Mouse (Mus musculus) heart, adult 9 months (tissue): ENCODE measurements around the gene Cenpb.
"Not testable (repeated sequence)": the region's sequence is repeated elsewhere in the genome, so short reads cannot be mapped to it uniquely, and the experiment has no call there.

Source experiments
- DNase-seq, 2 experiments: peaks; one replicate each; pipeline ENCODE4 v3.0.0; 2022; ENCODE audit warnings: low spot score in 2 of 2

The Cenpb gene

GRCm38 (mm10) chr2:131179990-131180587, at the start of gene Cenpb:
Cenpb (minus strand) TSS chr2:131180067.
- DNase-seq: peak; percentile 71 to 87

GRCm38 (mm10) chr2:131227243-131227642, 47.4 kb upstream of the Cenpb start:
- DNase-seq: no peak

GRCm38 (mm10) chr2:131226669-131227068, 46.8 kb upstream of the Cenpb start:
- not testable (repeated sequence) for DNase-seq

- no peak for DNase-seq
Observed at GRCm38 (mm10) chr2:131225178-131225577, 45.3 kb upstream of the Cenpb start.

- no peak for DNase-seq
Observed at GRCm38 (mm10) chr2:131223569-131223968, 43.7 kb upstream of the Cenpb start.

- DNase-seq: peak in 1 of 2 experiments; percentile 24
Observed at GRCm38 (mm10) chr2:131222562-131222961, 42.7 kb upstream of the Cenpb start.

GRCm38 (mm10) chr2:131221853-131222515, 42.1 kb upstream of the Cenpb start:
- no peak for DNase-seq

GRCm38 (mm10) chr2:131220030-131220429, 40.2 kb upstream of the Cenpb start:
- DNase-seq: no peak

GRCm38 (mm10) chr2:131215941-131216858, 36.3 kb upstream of the Cenpb start:
- peak; percentile 76 to 82 for DNase-seq

- peak in 1 of 2 experiments; percentile 30 for DNase-seq
Observed at GRCm38 (mm10) chr2:131213773-131214172, 33.9 kb upstream of the Cenpb start.

- peak in 1 of 2 experiments; percentile 38 for DNase-seq
Observed at GRCm38 (mm10) chr2:131211026-131211615, 31.3 kb upstream of the Cenpb start.

GRCm38 (mm10) chr2:131209969-131210792, 30.3 kb upstream of the Cenpb start:
- peak; percentile 96 to 98 for DNase-seq

GRCm38 (mm10) chr2:131209125-131209795, 29.4 kb upstream of the Cenpb start:
- peak; percentile 39 to 48 for DNase-seq

GRCm38 (mm10) chr2:131208356-131208755, 28.5 kb upstream of the Cenpb start:
- no peak for DNase-seq

GRCm38 (mm10) chr2:131206778-131207177, 26.9 kb upstream of the Cenpb start, which contains the start of gene Ap5s1:
Ap5s1 (plus strand) TSS chr2:131207078.
- DNase-seq: no peak

GRCm38 (mm10) chr2:131205521-131206182, 25.8 kb upstream of the Cenpb start:
- no peak for DNase-seq

GRCm38 (mm10) chr2:131204410-131204981, 24.6 kb upstream of the Cenpb start:
- DNase-seq: peak; percentile 99

- DNase-seq: no peak
Observed at GRCm38 (mm10) chr2:131203816-131204409, 24.0 kb upstream of the Cenpb start.

- no peak for DNase-seq
Observed at GRCm38 (mm10) chr2:131201262-131201661, 21.4 kb upstream of the Cenpb start.
